Mouse (Mus musculus) liver, embryonic 11.5 days (tissue): ENCODE measurements around the gene Bcl2l12. TPM values are rescaled to one million over a fixed set of nuclear protein-coding genes. Genes with fewer than 3 reads are reported as not detected.

Experiments
- ATAC-seq: fragments of 200-750 bp; cut with Nextera tagmentation; replicated peaks from 2 replicates; pipeline ENCODE4 v1.8.0; 2017; ENCODE audit warnings: moderate number of reproducible peaks, mild to moderate bottlenecking, moderate TSS enrichment, moderate library complexity; ENCODE audit not compliant: low FRiP score
- DNase-seq: peaks from one replicate; pipeline ENCODE4 v3.0.0-alpha.2; 2017; ENCODE audit warnings: low spot score
- H3K27ac ChIP-seq: fragments of 300-500 bp; sonication (generic); 2 replicates; pipeline ENCODE4 v1.5.1; 2014; ENCODE audit warnings: mild to moderate bottlenecking, low read depth, low read length, control low read depth
- H3K27me3 ChIP-seq: fragments of 300-500 bp; sonication (generic); replicated peaks from 2 replicates; pipeline ENCODE4 v1.6.1; 2014; ENCODE audit warnings: low read length, mixed read lengths; ENCODE audit not compliant: control insufficient read depth, insufficient read depth
- H3K36me3 ChIP-seq: fragments of 300-500 bp; sonication (generic); 2 replicates; pipeline ENCODE4 v1.6.1; 2014; ENCODE audit warnings: mild to moderate bottlenecking, low read length, moderate library complexity, mixed read lengths; ENCODE audit not compliant: control insufficient read depth, insufficient read depth
- H3K4me1 ChIP-seq: fragments of 300-500 bp; sonication (generic); replicated peaks from 2 replicates; pipeline ENCODE4 v1.6.1; 2014; ENCODE audit warnings: low read length, mixed read lengths; ENCODE audit not compliant: control insufficient read depth, insufficient read depth
- H3K4me2 ChIP-seq: fragments of 300-500 bp; sonication (generic); 2 replicates; pipeline ENCODE4 v1.6.1; 2014; ENCODE audit warnings: mild to moderate bottlenecking, control low read depth, moderate library complexity
- H3K4me3 ChIP-seq: fragments of 300-500 bp; sonication (generic); 2 replicates; pipeline ENCODE4 v1.5.1; 2014; ENCODE audit warnings: low read depth, low read length, control low read depth
- H3K9ac ChIP-seq: fragments of 300-500 bp; sonication (generic); 2 replicates; pipeline ENCODE4 v1.6.1; 2014; ENCODE audit warnings: low read depth, low read length, control low read depth
- H3K9me3 ChIP-seq: fragments of 300-500 bp; sonication (generic); 2 replicates; pipeline ENCODE4 v1.6.1; 2016; ENCODE audit warnings: low read length, inconsistent platforms, mixed read lengths; ENCODE audit not compliant: control insufficient read depth
- WGBS: fragments of 180-500 bp; shearing (Covaris S2); extraction: QIAGEN DNeasy Blood & Tissue Kit; methylation state at CpG from one replicate; pipeline ENCODE4 v1.1.7; 2014; 5-methylcytosine and 5-hydroxymethylcytosine counted together
- polyA plus RNA-seq: library from polyadenylated mRNA; unstranded; fragments of >200 nt; fragmentation: Nextera tagmentation; extraction: Ambion mirVana; gene quantifications from 2 replicates; pipeline ENCODE4 v1.2.1, GENCODE M21; 2014

The Bcl2l12 gene
- polyA plus RNA-seq, 1 experiment from 2014 or later: 39.6 TPM

- Histone ChIP-seq H3K9ac (no peak overlapping the region), H3K36me3 (no peaks in the 10 kb centered on the region), H3K9me3 (no peaks in the 10 kb centered on the region), H3K4me3 (no peak overlapping the region), H3K4me2 (no peak overlapping the region), H3K27me3 (peaks cover 13% of the 10 kb centered on the region), H3K4me1 (peaks cover 13% of the 10 kb centered on the region), H3K27ac (no peak overlapping the region)
- ATAC-seq: no peak
- WGBS: 46% methylated on average over 5 of the region's 5 CpGs
- DNase-seq: no peak
These were observed 42.9 kb downstream of the Bcl2l12 start for GRCm38 (mm10) chr7:44955628-44956027.

GRCm38 (mm10) chr7:44954091-44954885 is 44.2 kb downstream of the Bcl2l12 start:
- ATAC-seq (no peak), DNase-seq (no peak)
- Histone ChIP-seq H3K27ac (no peak overlapping the region), H3K4me1 (peaks cover 13% of the 10 kb centered on the region), H3K9ac (no peak overlapping the region), H3K36me3 (no peaks in the 10 kb centered on the region), H3K4me3 (no peak overlapping the region), H3K9me3 (no peaks in the 10 kb centered on the region), H3K4me2 (no peak overlapping the region), H3K27me3 (peaks cover 25% of the 10 kb centered on the region)
- WGBS: 85% methylated on average over 12 of the region's 12 CpGs

- peaks cover 13% of the 10 kb centered on the region for H3K4me1 ChIP-seq
- no peak for DNase-seq
- 55% methylated on average over 14 of the region's 14 CpGs for WGBS
- H3K36me3 ChIP-seq: no peaks in the 10 kb centered on the region
- H3K27ac ChIP-seq: no peak overlapping the region
- ATAC-seq: no peak
- H3K9me3 ChIP-seq: no peaks in the 10 kb centered on the region
- no peak overlapping the region for H3K9ac ChIP-seq
- no peak overlapping the region for H3K4me2 ChIP-seq
- H3K27me3 ChIP-seq: peaks cover 29% of the 10 kb centered on the region
- H3K4me3 ChIP-seq: no peak overlapping the region
These were observed 45.0 kb downstream of the Bcl2l12 start for GRCm38 (mm10) chr7:44953561-44953960.

- H3K4me3 ChIP-seq: peak overlapping the region; percentile 64
- H3K9me3 ChIP-seq: no peaks in the 10 kb centered on the region
- no peaks in the 10 kb centered on the region for H3K36me3 ChIP-seq
- peak; percentile 84 for ATAC-seq
- H3K27ac ChIP-seq: peak overlapping the region; percentile 79
- peaks cover 13% of the 10 kb centered on the region for H3K4me1 ChIP-seq
- 5% methylated on average over 24 of the region's 24 CpGs for WGBS
- peaks cover 31% of the 10 kb centered on the region for H3K27me3 ChIP-seq
- peak overlapping the region; percentile 99 for H3K4me2 ChIP-seq
- peak overlapping the region; percentile 67 for H3K9ac ChIP-seq
- DNase-seq: peak; percentile 89
These were observed 45.8 kb downstream of the Bcl2l12 start for GRCm38 (mm10) chr7:44952611-44953306.

- DNase-seq (peak; percentile 68), ATAC-seq (peak; percentile 83)
- Histone ChIP-seq H3K27ac (peak overlapping the region; percentile 79; the same call in 1 of the 2 replicates), H3K9ac (peak overlapping the region; percentile 67), H3K9me3 (no peaks in the 10 kb centered on the region), H3K4me3 (peak overlapping the region; percentile 64), H3K4me2 (peak overlapping the region; percentile 99), H3K4me1 (peaks cover 13% of the 10 kb centered on the region), H3K27me3 (peaks cover 33% of the 10 kb centered on the region), H3K36me3 (no peaks in the 10 kb centered on the region)
- WGBS: under 1% methylated on average over 10 of the region's 10 CpGs
These were observed 46.6 kb downstream of the Bcl2l12 start for GRCm38 (mm10) chr7:44951960-44952359.

- peaks cover 33% of the 10 kb centered on the region for H3K27me3 ChIP-seq
These were observed 48.6 kb downstream of the Bcl2l12 start for GRCm38 (mm10) chr7:44949922-44950321.

GRCm38 (mm10) chr7:44942904-44943303 is 55.6 kb downstream of the Bcl2l12 start, which contains the start of gene Tsks:
Gene Tsks, plus strand, starts transcription at chr7:44943204.
- Histone ChIP-seq H3K36me3 (no peaks in the 10 kb centered on the region), H3K4me3 (no peak within 1 kb of the TSS), H3K4me2 (no peak within 1 kb of the TSS), H3K9ac (no peak within 1 kb of the TSS), H3K9me3 (no peaks in the 10 kb centered on the region), H3K4me1 (no peaks in the 10 kb centered on the region), H3K27ac (no peak within 1 kb of the TSS), H3K27me3 (peaks cover 2% of the 10 kb centered on the region; the same call in 1 of the 2 replicates)
- ATAC-seq: no peak
- WGBS: 81% methylated on average over 7 of the region's 7 CpGs
- DNase-seq: no peak

More at GRCm38 (mm10) chr7:44949922-44950321, 48.6 kb downstream of the Bcl2l12 start:
- H3K4me3 ChIP-seq: no peak overlapping the region
- no peak overlapping the region for H3K9ac ChIP-seq
- peaks cover 13% of the 10 kb centered on the region for H3K4me1 ChIP-seq
- WGBS: 58% methylated on average over 6 of the region's 6 CpGs
- H3K27ac ChIP-seq: no peak overlapping the region
- DNase-seq (no peak), ATAC-seq (no peak)
- no peaks in the 10 kb centered on the region for H3K9me3 ChIP-seq
- H3K4me2 ChIP-seq: no peak overlapping the region
- no peaks in the 10 kb centered on the region for H3K36me3 ChIP-seq
